Mouse (Mus musculus) neural tube, embryonic 15.5 days (tissue): Measurements from ENCODE around the gene Chd1l. TPM values are rescaled to one million over a fixed set of nuclear protein-coding genes. Genes with fewer than 3 reads are reported as not detected.

ENCODE experiments used
- ATAC-seq: fragments of 200-750 bp; cut with Nextera tagmentation; 2 replicates; pipeline ENCODE4 v1.8.0; 2017; ENCODE audit warnings: mild to moderate bottlenecking, moderate TSS enrichment, moderate library complexity; ENCODE audit not compliant: low FRiP score
- H3K27ac ChIP-seq: fragments of 300-500 bp; sonication (generic); replicated peaks from 2 replicates; pipeline ENCODE4 v1.5.1; 2015; ENCODE audit warnings: mild to moderate bottlenecking, inconsistent platforms
- H3K27me3 ChIP-seq: fragments of 300-500 bp; sonication (generic); replicated peaks from 2 replicates; pipeline ENCODE4 v1.6.1; 2015; ENCODE audit warnings: inconsistent platforms
- H3K36me3 ChIP-seq: fragments of 300-500 bp; sonication (generic); 2 replicates; pipeline ENCODE4 v1.6.1; 2015; ENCODE audit warnings: inconsistent platforms
- H3K4me1 ChIP-seq: fragments of 300-500 bp; sonication (generic); 2 replicates; pipeline ENCODE4 v1.6.1; 2015; ENCODE audit warnings: inconsistent platforms
- H3K4me2 ChIP-seq: fragments of 300-500 bp; sonication (generic); 2 replicates; pipeline ENCODE4 v1.6.1; 2015; ENCODE audit warnings: inconsistent platforms, mild to moderate bottlenecking, moderate library complexity
- H3K4me3 ChIP-seq: fragments of 300-500 bp; sonication (generic); replicated peaks from 2 replicates; pipeline ENCODE4 v1.5.1; 2015; ENCODE audit warnings: mild to moderate bottlenecking, inconsistent platforms
- H3K9ac ChIP-seq: fragments of 300-500 bp; sonication (generic); replicated peaks from 2 replicates; pipeline ENCODE4 v1.6.1; 2015; ENCODE audit warnings: mild to moderate bottlenecking, inconsistent platforms
- H3K9me3 ChIP-seq: fragments of 300-500 bp; sonication (generic); replicated peaks from 2 replicates; pipeline ENCODE4 v1.6.1; 2016; ENCODE audit warnings: inconsistent platforms
- WGBS: fragments of 180-500 bp; shearing (Covaris S2); methylation state at CpG from one replicate; pipeline ENCODE4 v1.1.7; 2015; ENCODE audit warnings: mixed read lengths; 5-methylcytosine and 5-hydroxymethylcytosine counted together
- polyA plus RNA-seq: library from polyadenylated mRNA; unstranded; fragments of >200 nt; fragmentation: Nextera tagmentation; extraction: Ambion mirVana; gene quantifications from 2 replicates; pipeline ENCODE4 v1.2.1, GENCODE M21; 2015

The Chd1l gene
- polyA plus RNA-seq, 1 experiment from 2014 or later: 4.3 TPM

GRCm38 (mm10) chr3:97641396-97641795 is 31.4 kb upstream of the Chd1l start:
- no peak overlapping the region for H3K4me2 ChIP-seq
- H3K9me3 ChIP-seq: no peaks in the 10 kb centered on the region
- no peaks in the 10 kb centered on the region for H3K4me1 ChIP-seq
- no peaks in the 10 kb centered on the region for H3K36me3 ChIP-seq
- H3K9ac ChIP-seq: no peak overlapping the region
- no peak overlapping the region for H3K27ac ChIP-seq
- WGBS: 93% methylated on average over 4 of the region's 4 CpGs
- no peak overlapping the region for H3K4me3 ChIP-seq
- ATAC-seq: no peak
- no peaks in the 10 kb centered on the region for H3K27me3 ChIP-seq

GRCm38 (mm10) chr3:97634288-97634761 is 24.3 kb upstream of the Chd1l start:
- no peak overlapping the region for H3K4me3 ChIP-seq
- WGBS: 48% methylated on average over 3 of the region's 3 CpGs
- 0 out of 2 replicates have a peak, but pooled peaks have one; percentile 17 for ATAC-seq
- no peak overlapping the region for H3K27ac ChIP-seq
- H3K36me3 ChIP-seq: no peaks in the 10 kb centered on the region
- no peaks in the 10 kb centered on the region for H3K27me3 ChIP-seq
- H3K9ac ChIP-seq: no peak overlapping the region
- H3K4me1 ChIP-seq: no peaks in the 10 kb centered on the region
- H3K4me2 ChIP-seq: no peak overlapping the region
- no peaks in the 10 kb centered on the region for H3K9me3 ChIP-seq

- Histone ChIP-seq H3K9ac (no peak overlapping the region), H3K9me3 (no peaks in the 10 kb centered on the region), H3K4me1 (peaks cover 5% of the 10 kb centered on the region; the same call in 1 of the 2 replicates), H3K4me2 (no peak overlapping the region), H3K4me3 (no peak overlapping the region), H3K27ac (no peak overlapping the region), H3K36me3 (no peaks in the 10 kb centered on the region), H3K27me3 (no peaks in the 10 kb centered on the region)
- no peak for ATAC-seq
- WGBS: 80% methylated on average over 4 of the region's 4 CpGs
Observed at GRCm38 (mm10) chr3:97633456-97633855, 23.5 kb upstream of the Chd1l start.

- 88% methylated on average over 8 of the region's 8 CpGs for WGBS
- ATAC-seq: no peak
- H3K27me3 ChIP-seq: no peaks in the 10 kb centered on the region
Observed at GRCm38 (mm10) chr3:97631258-97631860, 21.4 kb upstream of the Chd1l start.

GRCm38 (mm10) chr3:97630746-97631145 is 20.7 kb upstream of the Chd1l start:
- H3K9ac ChIP-seq: no peak overlapping the region
- 90% methylated on average over 4 of the region's 4 CpGs for WGBS
- H3K27ac ChIP-seq: no peak overlapping the region
- H3K4me2 ChIP-seq: no peak overlapping the region
- H3K4me1 ChIP-seq: peaks cover 5% of the 10 kb centered on the region; the same call in 1 of the 2 replicates
- H3K4me3 ChIP-seq: no peak overlapping the region
- ATAC-seq: no peak
- H3K9me3 ChIP-seq: no peaks in the 10 kb centered on the region
- no peaks in the 10 kb centered on the region for H3K27me3 ChIP-seq
- no peaks in the 10 kb centered on the region for H3K36me3 ChIP-seq

More at GRCm38 (mm10) chr3:97631258-97631860, 21.4 kb upstream of the Chd1l start:
- no peak overlapping the region for H3K4me2 ChIP-seq
- peaks cover 5% of the 10 kb centered on the region; the same call in 1 of the 2 replicates for H3K4me1 ChIP-seq
- H3K4me3 ChIP-seq: no peak overlapping the region
- H3K27ac ChIP-seq: no peak overlapping the region
- H3K9me3 ChIP-seq: no peaks in the 10 kb centered on the region
- no peak overlapping the region for H3K9ac ChIP-seq
- no peaks in the 10 kb centered on the region for H3K36me3 ChIP-seq

GRCm38 (mm10) chr3:97629941-97630340 is 19.9 kb upstream of the Chd1l start:
- 85% methylated on average over 4 of the region's 4 CpGs for WGBS
- Histone ChIP-seq H3K27me3 (no peaks in the 10 kb centered on the region), H3K27ac (no peak overlapping the region), H3K36me3 (no peaks in the 10 kb centered on the region), H3K9me3 (no peaks in the 10 kb centered on the region), H3K4me3 (no peak overlapping the region), H3K4me1 (peaks cover 5% of the 10 kb centered on the region; the same call in 1 of the 2 replicates), H3K9ac (no peak overlapping the region), H3K4me2 (no peak overlapping the region)
- ATAC-seq: no peak

GRCm38 (mm10) chr3:97628391-97629001 is 18.5 kb upstream of the Chd1l start, which contains the start of gene Fmo5:
TSS of gene Fmo5 (plus strand) at chr3:97628804.
- Histone ChIP-seq H3K27me3 (no peaks in the 10 kb centered on the region), H3K9me3 (no peaks in the 10 kb centered on the region), H3K27ac (no peak within 1 kb of the TSS), H3K4me3 (peak within 1 kb of the TSS; percentile 31), H3K9ac (no peak within 1 kb of the TSS), H3K36me3 (no peaks in the 10 kb centered on the region), H3K4me2 (peak within 1 kb of the TSS; percentile 54), H3K4me1 (peaks cover 5% of the 10 kb centered on the region; the same call in 1 of the 2 replicates)
- 5% methylated on average over 18 of the region's 18 CpGs for WGBS
- no peak for ATAC-seq

- Histone ChIP-seq H3K4me3 (no peak overlapping the region), H3K4me2 (no peak overlapping the region), H3K27ac (no peak overlapping the region), H3K9me3 (no peaks in the 10 kb centered on the region), H3K4me1 (peaks cover 5% of the 10 kb centered on the region; the same call in 1 of the 2 replicates), H3K36me3 (no peaks in the 10 kb centered on the region), H3K9ac (no peak overlapping the region), H3K27me3 (no peaks in the 10 kb centered on the region)
- 80% methylated on average over 7 of the region's 7 CpGs for WGBS
- no peak for ATAC-seq
Observed at GRCm38 (mm10) chr3:97627893-97628292, 17.9 kb upstream of the Chd1l start.

GRCm38 (mm10) chr3:97624611-97625010 is 14.6 kb upstream of the Chd1l start:
- Histone ChIP-seq H3K36me3 (no peaks in the 10 kb centered on the region), H3K9ac (no peak overlapping the region), H3K27ac (no peak overlapping the region), H3K27me3 (no peaks in the 10 kb centered on the region), H3K4me2 (no peak overlapping the region), H3K4me1 (peaks cover 5% of the 10 kb centered on the region; the same call in 1 of the 2 replicates), H3K4me3 (no peak overlapping the region), H3K9me3 (no peaks in the 10 kb centered on the region)
- WGBS: 41% methylated on average over 2 of the region's 2 CpGs
- ATAC-seq: no peak

- H3K4me3 ChIP-seq: no peak overlapping the region
- H3K27ac ChIP-seq: no peak overlapping the region
- WGBS: 95% methylated on average over 4 of the region's 4 CpGs
- no peaks in the 10 kb centered on the region for H3K27me3 ChIP-seq
- no peaks in the 10 kb centered on the region for H3K9me3 ChIP-seq
- no peaks in the 10 kb centered on the region for H3K4me1 ChIP-seq
- H3K36me3 ChIP-seq: no peaks in the 10 kb centered on the region
- no peak overlapping the region for H3K9ac ChIP-seq
- ATAC-seq: no peak
- H3K4me2 ChIP-seq: no peak overlapping the region
Observed at GRCm38 (mm10) chr3:97620657-97621056, 10.7 kb upstream of the Chd1l start.

- H3K4me2 ChIP-seq: no peak overlapping the region
- WGBS: 87% methylated on average over 8 of the region's 8 CpGs
- no peak overlapping the region for H3K4me3 ChIP-seq
- H3K36me3 ChIP-seq: no peaks in the 10 kb centered on the region
- no peak overlapping the region for H3K27ac ChIP-seq
- no peaks in the 10 kb centered on the region for H3K4me1 ChIP-seq
- ATAC-seq: no peak
- H3K27me3 ChIP-seq: no peaks in the 10 kb centered on the region
- H3K9me3 ChIP-seq: no peaks in the 10 kb centered on the region
- no peak overlapping the region for H3K9ac ChIP-seq
Observed at GRCm38 (mm10) chr3:97617899-97618298, 7.9 kb upstream of the Chd1l start.
